Mouse (Mus musculus): ENCODE measurements around the gene 9930022D16Rik. TPM values are rescaled to one million over a fixed set of nuclear protein-coding genes. Genes with fewer than 3 reads are reported as not detected.

Gene 9930022D16Rik
- polyA plus RNA-seq, 1 experiment from 2014 or later: not detected

GRCm38 (mm10) chr11:109468133-109468532 lies 54.4 kb downstream of the 9930022D16Rik start:
- no peak for DNase-seq (ENCODE audit: low spot score)
- no peak overlapping the region for H3K4me3 ChIP-seq

More at GRCm38 (mm10) chr11:109468133-109468532, 54.4 kb downstream of the 9930022D16Rik start:
- 87% methylated on average over 5 of the region's 5 CpGs for WGBS
- Histone ChIP-seq H3K4me1 (peaks cover 25% of the 10 kb centered on the region), H3K9me3 (no peaks in the 10 kb centered on the region), H3K27me3 (replicated peaks; ENCODE audit: low read depth, poor library complexity, severe bottlenecking) (peaks cover 21% of the 10 kb centered on the region), H3K36me3 (replicated peaks) (0 out of 2 replicates have a peak, but pooled peaks cover under 1% of the 10 kb centered on the region), H3K27ac (replicated peaks) (no peak overlapping the region)

Small RNAs within 50 kb of the gene (microRNA-seq; reads per million reads assigned to microRNA genes)
- gene Gm25540: not detected

Other genes starting within 250 kb of the 9930022D16Rik start
- gene Rgs9, start 115.8 kb upstream of the 9930022D16Rik start, polyA plus RNA-seq (2016; fragmentation: Nextera tagmentation; extraction: Ambion mirVana): 1.8 TPM in 2 replicates
- 18.3 and 18.5 TPM in 2 replicates for gene Gna13, start 51.1 kb upstream of the 9930022D16Rik start, polyA plus RNA-seq (2016; fragmentation: Nextera tagmentation; extraction: Ambion mirVana)
- 34.5 and 41.6 TPM in 2 replicates for gene Amz2, start 12.0 kb downstream of the 9930022D16Rik start, polyA plus RNA-seq (2016; fragmentation: Nextera tagmentation; extraction: Ambion mirVana)
- 1.5 and 1.6 TPM in 2 replicates for gene Arsg, start 59.5 kb downstream of the 9930022D16Rik start, polyA plus RNA-seq (2016; fragmentation: Nextera tagmentation; extraction: Ambion mirVana)
- gene Slc16a6, start 59.7 kb downstream of the 9930022D16Rik start, polyA plus RNA-seq (2016; fragmentation: Nextera tagmentation; extraction: Ambion mirVana): 3.8 TPM in 2 replicates
- 20.7 and 25.3 TPM in 2 replicates for gene Wipi1, start 198.1 kb downstream of the 9930022D16Rik start, polyA plus RNA-seq (2016; fragmentation: Nextera tagmentation; extraction: Ambion mirVana)
- gene Prkar1a, start 235.5 kb downstream of the 9930022D16Rik start, polyA plus RNA-seq (2016; fragmentation: Nextera tagmentation; extraction: Ambion mirVana): 328 and 349 TPM in 2 replicates

Measured in embryonic facial prominence, embryonic 10.5 days (tissue).